Mouse (Mus musculus) G1E-ER4 (cell line): ENCODE data around the gene Tuft1. TPM values are rescaled to one million over a fixed set of nuclear protein-coding genes. Genes with fewer than 3 reads are reported as not detected.
"Not testable (repeated sequence)": the region's sequence is repeated elsewhere in the genome, so short reads cannot be mapped to it uniquely, and the experiment has no call there.

ENCODE experiments used
- GATA1 ChIP-seq: IDR thresholded peaks from one replicate; pipeline ENCODE4 v1.8.0; 2012; ENCODE audit warnings: low read length, inconsistent platforms
- polyA plus RNA-seq: library from polyadenylated mRNA; stranded (reverse); fragments of >175 nt; gene quantifications from 2 replicates; pipeline ENCODE4 v1.2.3, GENCODE M21; 2012

The Tuft1 gene
- polyA plus RNA-seq: 3.6 and 5.3 TPM in 2 replicates

DNA sequence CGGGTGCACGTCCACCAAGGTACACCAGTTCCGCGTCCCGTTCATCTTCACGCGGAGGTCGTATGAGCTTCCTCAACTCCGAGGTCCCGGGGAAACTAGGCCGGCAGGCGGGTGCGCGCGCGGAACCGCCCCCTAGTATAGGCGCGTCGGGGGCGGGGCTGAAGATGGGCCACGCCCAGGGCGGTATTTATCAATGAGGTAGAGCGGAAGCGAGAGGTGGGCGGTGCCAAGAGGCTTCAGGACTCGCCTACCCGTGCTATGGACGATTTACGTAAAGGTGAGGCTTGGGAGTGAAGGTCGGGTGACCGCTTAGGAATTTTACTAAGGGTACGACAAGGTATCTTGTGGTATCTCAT is at the start of gene Tuft1:
TSS of gene Tuft1 (minus strand) at position 133 of the 356 bp plus-strand sequence.
- TF ChIP-seq GATA1: not testable (repeated sequence)

GRCm38 (mm10) chr3:94702856-94703255 is 44.2 kb upstream of the Tuft1 start:
- TF ChIP-seq GATA1: no peak

- no peak for TF ChIP-seq GATA1
Measured at GRCm38 (mm10) chr3:94693329-94693825, 34.7 kb upstream of the Tuft1 start, which contains the start of gene Selenbp2. TSS of gene Selenbp2 (plus strand) at chr3:94693556.

- TF ChIP-seq GATA1: no peak
Measured at GRCm38 (mm10) chr3:94690616-94691247, 32.1 kb upstream of the Tuft1 start.

- TF ChIP-seq GATA1: peak; percentile 81
Measured at GRCm38 (mm10) chr3:94685989-94686772, 27.5 kb upstream of the Tuft1 start.

GRCm38 (mm10) chr3:94683646-94684045 is 25.0 kb upstream of the Tuft1 start:
- TF ChIP-seq GATA1: no peak

DNA sequence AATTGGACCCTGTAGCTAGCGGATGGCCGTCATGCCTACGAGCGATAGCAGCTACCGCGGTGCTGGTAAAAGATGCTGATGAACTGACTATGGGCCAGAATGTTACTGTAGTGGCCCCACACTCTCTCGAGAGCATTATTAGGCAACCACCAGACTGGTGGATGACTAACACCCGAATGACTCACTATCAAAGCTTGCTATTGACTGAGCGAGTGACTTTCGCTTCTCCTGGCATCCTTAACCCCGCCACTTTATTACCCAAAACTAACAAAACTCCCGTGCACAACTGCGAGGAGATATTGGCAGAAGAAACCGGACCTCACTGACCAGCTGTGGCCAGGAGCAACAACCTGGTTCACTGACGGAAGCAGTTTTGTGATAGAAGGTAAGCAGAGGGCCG is 22.1 kb upstream of the Tuft1 start:
- TF ChIP-seq GATA1: no peak

- TF ChIP-seq GATA1: no peak
Measured at GRCm38 (mm10) chr3:94679351-94679841, 20.7 kb upstream of the Tuft1 start.

DNA sequence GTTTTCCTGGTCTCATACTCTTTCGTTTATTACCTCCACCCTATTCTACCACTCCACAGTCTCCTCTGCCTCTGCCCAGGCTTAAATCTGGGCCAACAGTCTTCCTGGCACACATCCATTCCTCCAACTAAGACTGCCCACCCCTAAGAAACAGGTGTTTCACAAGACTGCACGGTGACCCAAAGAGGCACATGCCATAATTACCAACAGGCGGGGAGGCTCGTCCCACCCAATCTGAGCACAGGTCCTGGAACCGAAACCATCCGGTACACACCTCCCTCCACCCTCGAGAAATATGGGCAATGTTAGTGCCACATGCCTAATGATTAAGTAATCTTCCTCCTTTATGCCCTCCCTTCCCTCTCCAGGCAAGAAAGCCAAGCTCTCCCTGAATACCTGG is 8.3 kb downstream of the Tuft1 start:
- TF ChIP-seq GATA1: no peak

- TF ChIP-seq GATA1: no peak
Measured at GRCm38 (mm10) chr3:94648755-94649590, 9.7 kb downstream of the Tuft1 start.

DNA sequence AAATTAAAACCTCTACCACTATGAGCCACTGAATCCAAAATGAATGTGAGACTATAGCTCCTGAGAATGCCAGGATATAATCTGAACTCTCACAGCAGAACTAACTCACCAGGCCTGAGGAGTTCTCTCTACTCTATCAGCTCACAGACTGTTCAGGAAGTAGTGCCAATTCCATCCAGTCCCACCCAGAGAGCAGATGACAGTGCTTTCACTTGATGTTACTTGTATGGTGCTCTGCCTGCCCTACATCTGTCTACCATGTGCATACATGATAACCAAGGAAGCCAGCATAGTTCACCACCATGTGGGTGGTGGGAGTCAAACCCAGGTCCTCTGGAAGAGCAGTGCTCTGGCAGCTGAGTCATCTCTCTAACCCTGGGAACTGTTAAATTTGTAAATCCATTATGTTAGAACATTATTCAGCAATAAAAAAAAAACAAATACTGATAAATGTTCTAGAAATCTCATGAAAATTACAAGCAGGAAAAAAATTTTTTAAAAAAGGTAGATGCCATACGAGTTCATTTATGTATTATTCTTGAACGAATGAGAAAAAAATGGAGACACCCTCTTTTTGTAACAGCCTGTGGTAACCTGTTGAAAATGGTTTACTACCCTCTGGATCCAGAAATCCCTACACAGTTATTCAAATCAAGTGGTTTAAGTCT is 16.0 kb downstream of the Tuft1 start, which contains the start of gene Gm10972:
TSS of gene Gm10972 (plus strand) at position 618 of the 668 bp plus-strand sequence.
- TF ChIP-seq GATA1: not testable (repeated sequence)

- no peak for TF ChIP-seq GATA1
Measured at GRCm38 (mm10) chr3:94629876-94630275, 28.8 kb downstream of the Tuft1 start.

DNA sequence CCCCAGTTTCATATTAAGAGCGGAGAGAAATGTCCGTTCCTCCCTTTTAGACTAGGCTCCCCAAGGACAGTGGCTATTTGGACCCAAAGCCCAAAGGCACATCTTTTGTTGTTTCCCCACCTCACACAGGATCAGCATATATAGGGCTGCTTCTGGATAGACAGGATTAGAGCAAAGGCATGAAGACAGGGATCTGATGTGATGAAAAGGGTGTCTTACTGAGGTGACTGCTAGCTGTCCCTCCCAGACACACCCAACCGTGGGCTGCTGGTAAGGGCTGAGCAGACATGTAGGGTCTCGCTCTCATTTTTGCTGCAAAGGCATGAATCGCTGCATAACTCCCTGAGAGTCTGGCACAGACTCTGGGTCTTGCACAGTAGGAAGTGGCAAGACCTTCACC is 30.0 kb downstream of the Tuft1 start:
- TF ChIP-seq GATA1: no peak

DNA sequence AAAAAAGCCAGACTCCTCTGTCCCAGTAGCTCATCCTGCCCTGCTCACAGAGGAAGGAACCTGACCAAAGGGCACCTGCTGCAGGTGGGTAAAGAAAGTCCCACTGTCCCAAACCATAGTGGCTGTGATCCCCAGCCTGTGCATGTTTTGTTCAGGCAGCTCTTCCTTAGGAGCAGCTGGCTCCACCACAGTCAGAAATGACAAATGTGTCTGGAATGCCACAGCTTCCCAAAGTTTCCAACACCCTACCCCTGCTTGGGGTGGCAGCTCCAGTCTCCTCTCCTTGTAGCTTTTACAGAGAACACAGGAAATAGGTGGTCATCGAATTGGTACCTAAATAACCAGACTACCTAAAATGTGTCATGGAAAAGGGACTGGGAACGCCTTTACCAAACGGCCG is 34.4 kb downstream of the Tuft1 start:
- TF ChIP-seq GATA1: no peak

GRCm38 (mm10) chr3:94622550-94622949 is 36.1 kb downstream of the Tuft1 start:
- TF ChIP-seq GATA1: no peak
